Mouse (Mus musculus) kidney, embryonic 16.5 days (tissue): Measurements from ENCODE around the gene Lsamp. TPM values are rescaled to one million over a fixed set of nuclear protein-coding genes. Genes with fewer than 3 reads are reported as not detected.

Source experiments
- ATAC-seq: fragments of 200-750 bp; cut with Nextera tagmentation; 2 replicates; pipeline ENCODE4 v1.8.0; 2017; ENCODE audit warnings: moderate TSS enrichment; ENCODE audit not compliant: low FRiP score, low TSS enrichment
- H3K27ac ChIP-seq: fragments of 300-500 bp; sonication (generic); 2 replicates; pipeline ENCODE4 v1.5.1; 2014; ENCODE audit warnings: low read length
- H3K27me3 ChIP-seq: fragments of 300-500 bp; sonication (generic); 2 replicates; pipeline ENCODE4 v1.6.1; 2014; ENCODE audit warnings: low read length, control low read depth, mixed read lengths; ENCODE audit not compliant: insufficient read depth
- H3K36me3 ChIP-seq: fragments of 300-500 bp; sonication (generic); 2 replicates; pipeline ENCODE4 v1.6.1; 2014; ENCODE audit warnings: low read length, control low read depth, mixed read lengths; ENCODE audit not compliant: insufficient read depth
- H3K4me1 ChIP-seq: fragments of 300-500 bp; sonication (generic); 2 replicates; pipeline ENCODE4 v1.6.1; 2014; ENCODE audit warnings: low read length, control low read depth, mixed read lengths; ENCODE audit not compliant: insufficient read depth
- H3K4me2 ChIP-seq: fragments of 300-500 bp; sonication (generic); replicated peaks from 2 replicates; pipeline ENCODE4 v1.6.1; 2014; ENCODE audit warnings: low read depth, low read length
- H3K4me3 ChIP-seq: fragments of 300-500 bp; sonication (generic); 2 replicates; pipeline ENCODE4 v1.5.1; 2014; ENCODE audit warnings: mild to moderate bottlenecking, low read length
- H3K9ac ChIP-seq: fragments of 300-500 bp; sonication (generic); replicated peaks from 2 replicates; pipeline ENCODE4 v1.6.1; 2014; ENCODE audit warnings: low read length
- H3K9me3 ChIP-seq: fragments of 300-500 bp; sonication (generic); 2 replicates; pipeline ENCODE4 v1.6.1; 2016; ENCODE audit warnings: low read length, control low read depth
- WGBS: fragments of 180-500 bp; shearing (Covaris S2); extraction: QIAGEN DNeasy Blood & Tissue Kit; methylation state at CpG from one replicate; pipeline ENCODE4 v1.1.7; 2014; 5-methylcytosine and 5-hydroxymethylcytosine counted together
- polyA plus RNA-seq: library from polyadenylated mRNA; unstranded; fragments of >200 nt; fragmentation: Nextera tagmentation; extraction: Ambion mirVana; gene quantifications from 2 replicates; pipeline ENCODE4 v1.2.1, GENCODE M21; 2015

Gene Lsamp
- polyA plus RNA-seq, 1 experiment from 2014 or later: 3.4 TPM

GRCm38 (mm10) chr16:40827191-40827590 is 843.0 kb downstream of the Lsamp start:
- Histone ChIP-seq H3K9ac (no peak overlapping the region), H3K4me3 (no peak overlapping the region), H3K27ac (no peak overlapping the region), H3K4me1 (no peaks in the 10 kb centered on the region), H3K4me2 (no peak overlapping the region), H3K36me3 (no peaks in the 10 kb centered on the region), H3K9me3 (no peaks in the 10 kb centered on the region), H3K27me3 (no peaks in the 10 kb centered on the region)
- no peak for ATAC-seq
- 72% methylated on average over 1 of the region's 1 CpGs for WGBS

- no peak overlapping the region for H3K4me3 ChIP-seq
- H3K4me2 ChIP-seq: no peak overlapping the region
- H3K9me3 ChIP-seq: no peaks in the 10 kb centered on the region
- no peak overlapping the region for H3K27ac ChIP-seq
- ATAC-seq: no peak
- no peaks in the 10 kb centered on the region for H3K27me3 ChIP-seq
- no peak overlapping the region for H3K9ac ChIP-seq
- H3K4me1 ChIP-seq: no peaks in the 10 kb centered on the region
- no peaks in the 10 kb centered on the region for H3K36me3 ChIP-seq
Measured at GRCm38 (mm10) chr16:40831536-40831935, 847.4 kb downstream of the Lsamp start.

- 43% methylated on average over 1 of the region's 1 CpGs for WGBS
- H3K9ac ChIP-seq: no peak overlapping the region
- no peak overlapping the region for H3K4me2 ChIP-seq
- H3K36me3 ChIP-seq: no peaks in the 10 kb centered on the region
- H3K27me3 ChIP-seq: no peaks in the 10 kb centered on the region
- ATAC-seq: no peak
- H3K9me3 ChIP-seq: no peaks in the 10 kb centered on the region
- no peaks in the 10 kb centered on the region for H3K4me1 ChIP-seq
- no peak overlapping the region for H3K27ac ChIP-seq
- H3K4me3 ChIP-seq: no peak overlapping the region
Measured at GRCm38 (mm10) chr16:40841765-40842164, 857.6 kb downstream of the Lsamp start.

GRCm38 (mm10) chr16:40866733-40867132 is 882.6 kb downstream of the Lsamp start:
- Histone ChIP-seq H3K27me3 (no peaks in the 10 kb centered on the region), H3K9me3 (no peaks in the 10 kb centered on the region), H3K4me1 (no peaks in the 10 kb centered on the region), H3K4me2 (no peak overlapping the region), H3K4me3 (no peak overlapping the region), H3K9ac (no peak overlapping the region), H3K27ac (no peak overlapping the region), H3K36me3 (no peaks in the 10 kb centered on the region)
- ATAC-seq: no peak

GRCm38 (mm10) chr16:40878301-40878700 is 894.1 kb downstream of the Lsamp start:
- no peak overlapping the region for H3K9ac ChIP-seq
- H3K27me3 ChIP-seq: no peaks in the 10 kb centered on the region
- H3K27ac ChIP-seq: no peak overlapping the region
- 0 out of 2 replicates have a peak, but pooled peaks cover 4% of the 10 kb centered on the region for H3K9me3 ChIP-seq
- no peak overlapping the region for H3K4me2 ChIP-seq
- no peak for ATAC-seq
- 76% methylated on average over 4 of the region's 4 CpGs for WGBS
- no peaks in the 10 kb centered on the region for H3K4me1 ChIP-seq
- no peak overlapping the region for H3K4me3 ChIP-seq
- H3K36me3 ChIP-seq: no peaks in the 10 kb centered on the region

GRCm38 (mm10) chr16:40881942-40882341 is 897.8 kb downstream of the Lsamp start:
- no peaks in the 10 kb centered on the region for H3K9me3 ChIP-seq
- ATAC-seq: no peak

GRCm38 (mm10) chr16:40891338-40891737 is 907.2 kb downstream of the Lsamp start:
- Histone ChIP-seq H3K4me2 (no peak overlapping the region), H3K9me3 (no peaks in the 10 kb centered on the region), H3K36me3 (no peaks in the 10 kb centered on the region), H3K4me3 (no peak overlapping the region), H3K27ac (no peak overlapping the region), H3K4me1 (no peaks in the 10 kb centered on the region), H3K27me3 (no peaks in the 10 kb centered on the region), H3K9ac (no peak overlapping the region)
- WGBS: 15% methylated on average over 7 of the region's 7 CpGs
- peak; percentile 65 for ATAC-seq

More at GRCm38 (mm10) chr16:40881942-40882341, 897.8 kb downstream of the Lsamp start:
- H3K36me3 ChIP-seq: no peaks in the 10 kb centered on the region
- no peak overlapping the region for H3K4me3 ChIP-seq
- no peak overlapping the region for H3K4me2 ChIP-seq
- no peak overlapping the region for H3K27ac ChIP-seq
- H3K4me1 ChIP-seq: no peaks in the 10 kb centered on the region
- no peaks in the 10 kb centered on the region for H3K27me3 ChIP-seq
- H3K9ac ChIP-seq: no peak overlapping the region
- 69% methylated on average over 5 of the region's 5 CpGs for WGBS

- no peak overlapping the region for H3K27ac ChIP-seq
- H3K27me3 ChIP-seq: no peaks in the 10 kb centered on the region
- no peak overlapping the region for H3K4me2 ChIP-seq
- H3K36me3 ChIP-seq: no peaks in the 10 kb centered on the region
- H3K9me3 ChIP-seq: no peaks in the 10 kb centered on the region
- ATAC-seq: no peak
- H3K4me3 ChIP-seq: no peak overlapping the region
- whole genome bisulfite sequencing: 76% methylated on average over 4 of the region's 4 CpGs
- no peak overlapping the region for H3K9ac ChIP-seq
- no peaks in the 10 kb centered on the region for H3K4me1 ChIP-seq
Measured at GRCm38 (mm10) chr16:40897768-40898327, 913.7 kb downstream of the Lsamp start.

- WGBS: 63% methylated on average over 1 of the region's 1 CpGs
- H3K9ac ChIP-seq: no peak overlapping the region
- H3K4me1 ChIP-seq: no peaks in the 10 kb centered on the region
- ATAC-seq: no peak
- H3K27ac ChIP-seq: no peak overlapping the region
- no peaks in the 10 kb centered on the region for H3K27me3 ChIP-seq
- H3K9me3 ChIP-seq: no peaks in the 10 kb centered on the region
- H3K36me3 ChIP-seq: no peaks in the 10 kb centered on the region
- H3K4me3 ChIP-seq: no peak overlapping the region
- H3K4me2 ChIP-seq: no peak overlapping the region
Measured at GRCm38 (mm10) chr16:40907892-40908291, 923.7 kb downstream of the Lsamp start.

GRCm38 (mm10) chr16:40914141-40914540 is 930.0 kb downstream of the Lsamp start:
- H3K4me3 ChIP-seq: no peak overlapping the region
- H3K36me3 ChIP-seq: no peaks in the 10 kb centered on the region
- no peaks in the 10 kb centered on the region for H3K9me3 ChIP-seq
- WGBS: 79% methylated on average over 2 of the region's 2 CpGs
- H3K4me2 ChIP-seq: no peak overlapping the region
- no peaks in the 10 kb centered on the region for H3K4me1 ChIP-seq
- H3K9ac ChIP-seq: no peak overlapping the region
- H3K27ac ChIP-seq: no peak overlapping the region
- H3K27me3 ChIP-seq: no peaks in the 10 kb centered on the region
- ATAC-seq: no peak
